In genomic region chr7:109251418-109251817, GRCm38 (mm10) we compare ENCODE assay signal across 27 mouse cellular contexts.
A peak's percentile ranks its signal among the peaks of the same experiment; 100 is the strongest.
DNase-seq lines count a peak whose midpoint lies in the region; ATAC-seq and TF ChIP-seq lines count a peak whose summit lies in the region.
"Had no signal": no experiment of that assay in that cellular context is flagged by ENCODE, and none has a peak within 500 bp of the region (broad histone marks: within the 10 kb centered on the region; RNA-seq: fewer than 3 reads in every experiment).

No protein-coding gene starts in this region.

- H3K9me3 ChIP-seq in hindbrain, embryonic 15.5 days: no peaks in the 10 kb centered on the region
- no peaks in the 10 kb centered on the region for H3K9me3 ChIP-seq in hindbrain, embryonic 13.5 days
- no peaks in the 10 kb centered on the region for H3K9me3 ChIP-seq in hindbrain, postnatal 0 days (ENCODE audit: low read length)
- no peaks in the 10 kb centered on the region for H3K9me3 ChIP-seq in hindbrain, embryonic 11.5 days (ENCODE audit: control insufficient read depth, low read length)
- no peaks in the 10 kb centered on the region for H3K9me3 ChIP-seq in neural tube, embryonic 13.5 days
- H3K9me3 ChIP-seq: embryonic facial prominence, embryonic 13.5 days; embryonic facial prominence, embryonic 15.5 days; forebrain, embryonic 10.5 days; forebrain, embryonic 12.5 days; G1E had no signal

- peak; percentile 19; the same call in 1 of the 2 replicates for ATAC-seq in hindbrain, embryonic 15.5 days (ENCODE audit: low FRiP score, low read depth)
- no peak for ATAC-seq in hindbrain, embryonic 13.5 days (ENCODE audit: low FRiP score)
- no peak for ATAC-seq in hindbrain, postnatal 0 days
- ATAC-seq in hindbrain, embryonic 11.5 days (ENCODE audit: low FRiP score): no peak
- ATAC-seq in neural tube, embryonic 13.5 days (ENCODE audit: low read depth): peak; percentile 49
- ATAC-seq: activated CD4-positive, CD25-positive, alpha-beta regulatory T cell, adult 4 months; CD4-positive, CD25-positive, alpha-beta regulatory T cell, adult 4 months; forebrain, embryonic 14.5 days; Patski had no signal

- WGBS in hindbrain, embryonic 15.5 days: 44% methylated on average over 3 of the region's 3 CpGs
- 55% methylated on average over 3 of the region's 3 CpGs for WGBS in hindbrain, embryonic 13.5 days
- WGBS in hindbrain, postnatal 0 days: 87% methylated on average over 3 of the region's 3 CpGs
- WGBS in hindbrain, embryonic 11.5 days: 83% methylated on average over 3 of the region's 3 CpGs
- WGBS in neural tube, embryonic 13.5 days: 42% methylated on average over 3 of the region's 3 CpGs

- no peak for TF ChIP-seq CTCF in hindbrain, postnatal 0 days (IDR thresholded peaks at IDR 0.05; ENCODE audit: low read depth)

- no peak overlapping the region for H3K4me2 ChIP-seq in hindbrain, embryonic 15.5 days
- no peak overlapping the region for H3K4me2 ChIP-seq in hindbrain, embryonic 13.5 days
- no peak overlapping the region for H3K4me2 ChIP-seq in hindbrain, postnatal 0 days (ENCODE audit: low read depth, low read length)
- H3K4me2 ChIP-seq in hindbrain, embryonic 11.5 days (replicated peaks; ENCODE audit: low read depth, low read length): no peak overlapping the region
- H3K4me2 ChIP-seq in neural tube, embryonic 13.5 days: no peak overlapping the region
- H3K4me2 ChIP-seq: embryonic facial prominence, embryonic 13.5 days; embryonic facial prominence, embryonic 15.5 days; forebrain, embryonic 12.5 days had no signal

- peak; percentile 11 for DNase-seq in hindbrain, postnatal 0 days (ENCODE audit: low spot score)
- no peak for DNase-seq in hindbrain, embryonic 11.5 days (ENCODE audit: low spot score)
- DNase-seq in neural tube, embryonic 10.5 days (ENCODE audit: extremely low spot score, low spot score): no peak
- no peak for DNase-seq in spleen, adult 12 weeks (ENCODE audit: low spot score)
- DNase-seq: adrenal gland, adult 8-10 months; adrenal gland, postnatal 14 days; adrenal gland, postnatal 36 days; B cell, adult 2 months; cerebellum, adult 11-12 months; cerebellum, adult 2 months; cerebellum, adult 9-10 months; cerebellum, postnatal 10 days; cerebellum, postnatal 25 days; embryo, embryonic 11 days had no signal

- no peaks in the 10 kb centered on the region for H3K36me3 ChIP-seq in hindbrain, embryonic 15.5 days
- no peaks in the 10 kb centered on the region for H3K36me3 ChIP-seq in hindbrain, embryonic 13.5 days
- H3K36me3 ChIP-seq in hindbrain, postnatal 0 days (ENCODE audit: insufficient read depth, low read length): no peaks in the 10 kb centered on the region
- H3K36me3 ChIP-seq in hindbrain, embryonic 11.5 days (ENCODE audit: control insufficient read depth, insufficient read depth, low read length): no peaks in the 10 kb centered on the region
- H3K36me3 ChIP-seq in neural tube, embryonic 13.5 days: no peaks in the 10 kb centered on the region
- H3K36me3 ChIP-seq: embryonic facial prominence, embryonic 13.5 days; embryonic facial prominence, embryonic 15.5 days; forebrain, embryonic 10.5 days; forebrain, embryonic 12.5 days; G1E had no signal

- no peak overlapping the region for H3K27ac ChIP-seq in hindbrain, embryonic 15.5 days (replicated peaks)
- H3K27ac ChIP-seq in hindbrain, embryonic 13.5 days: no peak overlapping the region
- H3K27ac ChIP-seq in hindbrain, postnatal 0 days: no peak overlapping the region
- H3K27ac ChIP-seq in hindbrain, embryonic 11.5 days (ENCODE audit: low read depth, low read length): no peak overlapping the region
- H3K27ac ChIP-seq in neural tube, embryonic 13.5 days (replicated peaks): no peak overlapping the region
- H3K27ac ChIP-seq: embryonic facial prominence, embryonic 13.5 days; embryonic facial prominence, embryonic 15.5 days; forebrain, embryonic 10.5 days; forebrain, embryonic 12.5 days had no signal

- peaks cover 21% of the 10 kb centered on the region for H3K4me1 ChIP-seq in hindbrain, embryonic 15.5 days (replicated peaks)
- H3K4me1 ChIP-seq in hindbrain, embryonic 13.5 days (replicated peaks): peaks cover 36% of the 10 kb centered on the region
- peaks cover 2% of the 10 kb centered on the region; the same call in 1 of the 2 replicates for H3K4me1 ChIP-seq in hindbrain, postnatal 0 days (ENCODE audit: insufficient read depth, low read length)
- H3K4me1 ChIP-seq in hindbrain, embryonic 11.5 days (replicated peaks; ENCODE audit: control insufficient read depth, insufficient read depth, low read length): 0 out of 2 replicates have a peak, but pooled peaks cover 6% of the 10 kb centered on the region
- H3K4me1 ChIP-seq in neural tube, embryonic 13.5 days (replicated peaks): peaks cover 31% of the 10 kb centered on the region
- H3K4me1 ChIP-seq: embryonic facial prominence, embryonic 13.5 days; embryonic facial prominence, embryonic 15.5 days had no signal

- no peak overlapping the region for H3K9ac ChIP-seq in hindbrain, embryonic 15.5 days
- H3K9ac ChIP-seq in hindbrain, embryonic 13.5 days: no peak overlapping the region
- no peak overlapping the region for H3K9ac ChIP-seq in hindbrain, postnatal 0 days (replicated peaks; ENCODE audit: low read length)
- no peak overlapping the region for H3K9ac ChIP-seq in hindbrain, embryonic 11.5 days (ENCODE audit: low read depth, low read length)
- H3K9ac ChIP-seq in neural tube, embryonic 13.5 days: no peak overlapping the region
- H3K9ac ChIP-seq: embryonic facial prominence, embryonic 13.5 days; embryonic facial prominence, embryonic 15.5 days; forebrain, embryonic 12.5 days had no signal

- no peaks in the 10 kb centered on the region for H3K27me3 ChIP-seq in hindbrain, embryonic 15.5 days
- 0 out of 2 replicates have a peak, but pooled peaks cover 4% of the 10 kb centered on the region for H3K27me3 ChIP-seq in hindbrain, embryonic 13.5 days
- H3K27me3 ChIP-seq in hindbrain, postnatal 0 days (ENCODE audit: insufficient read depth, low read length): no peaks in the 10 kb centered on the region
- H3K27me3 ChIP-seq in hindbrain, embryonic 11.5 days (ENCODE audit: control insufficient read depth, insufficient read depth, low read length): no peaks in the 10 kb centered on the region
- H3K27me3 ChIP-seq in neural tube, embryonic 13.5 days: peaks cover 31% of the 10 kb centered on the region
- H3K27me3 ChIP-seq: embryonic facial prominence, embryonic 15.5 days; Patski had no signal

- H3K4me3 ChIP-seq in hindbrain, embryonic 15.5 days: no peak overlapping the region
- no peak overlapping the region for H3K4me3 ChIP-seq in hindbrain, embryonic 13.5 days
- H3K4me3 ChIP-seq in hindbrain, postnatal 0 days (ENCODE audit: low read length): no peak overlapping the region
- H3K4me3 ChIP-seq in hindbrain, embryonic 11.5 days (ENCODE audit: low read depth, low read length): no peak overlapping the region
- H3K4me3 ChIP-seq in neural tube, embryonic 13.5 days: no peak overlapping the region
- H3K4me3 ChIP-seq: embryonic facial prominence, embryonic 13.5 days; embryonic facial prominence, embryonic 15.5 days; erythroblast, embryonic 14.5 days; forebrain, embryonic 10.5 days; forebrain, embryonic 12.5 days had no signal

Comparison
In these comparisons a context has a peak if more than half of its experiments do, and no peak if none do; other contexts are left out.
1. ATAC-seq: peak in hindbrain, embryonic 15.5 days (single experiment) and neural tube, embryonic 13.5 days (single experiment); none in hindbrain, embryonic 13.5 days (single experiment), hindbrain, postnatal 0 days (single experiment) and hindbrain, embryonic 11.5 days (single experiment).